Mouse (Mus musculus) heart, postnatal 0 days (tissue): ENCODE data around the gene Inka1. TPM values are rescaled to one million over a fixed set of nuclear protein-coding genes. Genes with fewer than 3 reads are reported as not detected.

Experiments
- ATAC-seq: fragments of 200-750 bp; cut with Nextera tagmentation; 2 replicates; pipeline ENCODE4 v1.8.0; 2017; ENCODE audit warnings: low read depth, moderate number of reproducible peaks, moderate library complexity; ENCODE audit not compliant: insufficient read depth
- DNase-seq: peaks from one replicate; pipeline ENCODE4 v3.0.0-alpha.2; 2016; ENCODE audit warnings: low spot score
- H3K27ac ChIP-seq: fragments of 300-500 bp; sonication (generic); 2 replicates; pipeline ENCODE4 v1.5.1; 2014; ENCODE audit warnings: low read depth, mild to moderate bottlenecking
- H3K27me3 ChIP-seq: fragments of 300-500 bp; sonication (generic); 2 replicates; pipeline ENCODE4 v1.6.1; 2014; ENCODE audit warnings: low read length, mixed read lengths; ENCODE audit not compliant: control insufficient read depth, insufficient read depth
- H3K36me3 ChIP-seq: fragments of 300-500 bp; sonication (generic); replicated peaks from 2 replicates; pipeline ENCODE4 v1.6.1; 2014; ENCODE audit warnings: low read length, mixed read lengths; ENCODE audit not compliant: control insufficient read depth, insufficient read depth
- H3K4me1 ChIP-seq: fragments of 300-500 bp; sonication (generic); 2 replicates; pipeline ENCODE4 v1.6.1; 2014; ENCODE audit warnings: antibody characterized with exemption; ENCODE audit not compliant: control insufficient read depth, insufficient read depth
- H3K4me2 ChIP-seq: fragments of 300-500 bp; sonication (generic); 2 replicates; pipeline ENCODE4 v1.6.1; 2014; ENCODE audit warnings: low read depth, mild to moderate bottlenecking, low read length, moderate library complexity
- H3K4me3 ChIP-seq: fragments of 300-500 bp; sonication (generic); 2 replicates; pipeline ENCODE4 v1.5.1; 2014; ENCODE audit warnings: low read depth, low read length
- H3K9ac ChIP-seq: fragments of 300-500 bp; sonication (generic); replicated peaks from 2 replicates; pipeline ENCODE4 v1.6.1; 2014; ENCODE audit warnings: low read depth, low read length, mixed read lengths
- H3K9me3 ChIP-seq: fragments of 300-500 bp; sonication (generic); replicated peaks from 2 replicates; pipeline ENCODE4 v1.6.1; 2016; ENCODE audit warnings: low read length; ENCODE audit not compliant: control insufficient read depth
- CTCF ChIP-seq: IDR thresholded peaks from 2 replicates; pipeline ENCODE4 v1.5.1; 2016; ENCODE audit warnings: antibody characterized with exemption, control low read depth, low read depth
- EP300 ChIP-seq: IDR thresholded peaks from 2 replicates; pipeline ENCODE4 v1.6.1; 2016; ENCODE audit warnings: antibody characterized with exemption, low read depth
- WGBS: fragments of 180-500 bp; shearing (Covaris S2); extraction: QIAGEN DNeasy Blood & Tissue Kit; methylation state at CpG from one replicate; pipeline ENCODE4 v1.1.7; 2014; 5-methylcytosine and 5-hydroxymethylcytosine counted together
- polyA plus RNA-seq: library from polyadenylated mRNA; unstranded; fragments of >200 nt; fragmentation: Nextera tagmentation; extraction: Ambion mirVana; gene quantifications from 2 replicates; pipeline ENCODE4 v1.2.1, GENCODE M21; 2015
- total RNA-seq: library from RNA; depleted of rRNA; stranded (reverse); fragments of >200 nt; gene quantifications from 2 replicates; pipeline ENCODE4 v1.2.3, GENCODE M21; 2014; ENCODE audit warnings: low replicate concordance

Gene Inka1
- total and polyA plus RNA-seq, 2 experiments from 2014 or later, result 34.3 to 37.0 TPM

GRCm38 (mm10) chr9:107993013-107993412 lies 7.3 kb upstream of the Inka1 start:
- 89% methylated on average over 11 of the region's 11 CpGs for WGBS
- H3K4me1 ChIP-seq, result no peaks in the 10 kb centered on the region
- TF ChIP-seq CTCF (no peak), EP300 (no peak)
- no peaks in the 10 kb centered on the region for H3K36me3 ChIP-seq
- DNase-seq (no peak), ATAC-seq (no peak)
- H3K9ac ChIP-seq, result no peak overlapping the region
- no peak overlapping the region for H3K4me2 ChIP-seq
- no peaks in the 10 kb centered on the region for H3K9me3 ChIP-seq
- no peaks in the 10 kb centered on the region for H3K27me3 ChIP-seq
- no peak overlapping the region for H3K27ac ChIP-seq
- H3K4me3 ChIP-seq, result no peak overlapping the region

GRCm38 (mm10) chr9:107992197-107992596 lies 6.5 kb upstream of the Inka1 start, which contains the start of gene Cdhr4:
Cdhr4 (plus strand) TSS chr9:107992497.
- WGBS, result 64% methylated on average over 2 of the region's 2 CpGs
- no peak for TF ChIP-seq EP300
- no peak for TF ChIP-seq CTCF
- H3K36me3 ChIP-seq, result no peaks in the 10 kb centered on the region
- no peaks in the 10 kb centered on the region for H3K9me3 ChIP-seq
- no peak within 1 kb of the TSS for H3K9ac ChIP-seq
- no peak within 1 kb of the TSS for H3K4me3 ChIP-seq
- no peak within 1 kb of the TSS for H3K4me2 ChIP-seq
- ATAC-seq (no peak), DNase-seq (no peak)
- H3K27me3 ChIP-seq, result no peaks in the 10 kb centered on the region
- H3K27ac ChIP-seq, result no peak within 1 kb of the TSS
- H3K4me1 ChIP-seq, result no peaks in the 10 kb centered on the region

GRCm38 (mm10) chr9:107987950-107988349 lies 2.3 kb upstream of the Inka1 start:
- Histone ChIP-seq H3K9ac (no peak overlapping the region), H3K4me3 (no peak overlapping the region), H3K4me1 (peaks cover 12% of the 10 kb centered on the region), H3K36me3 (no peaks in the 10 kb centered on the region), H3K4me2 (no peak overlapping the region), H3K27me3 (no peaks in the 10 kb centered on the region), H3K9me3 (no peaks in the 10 kb centered on the region), H3K27ac (no peak overlapping the region)
- ATAC-seq (no peak), DNase-seq (no peak)
- 61% methylated on average over 3 of the region's 3 CpGs for WGBS
- TF ChIP-seq CTCF, result no peak
- no peak for TF ChIP-seq EP300

GRCm38 (mm10) chr9:107986376-107986775 lies 697 bp upstream of the Inka1 start:
- peak overlapping the region; percentile 80 for H3K4me3 ChIP-seq
- no peak overlapping the region; the same call in 1 of the 2 replicates for H3K9ac ChIP-seq
- 3% methylated on average over 18 of the region's 18 CpGs for WGBS
- peak; percentile 22 for ATAC-seq
- peak overlapping the region; percentile 84 for H3K4me2 ChIP-seq
- H3K4me1 ChIP-seq, result peaks cover 26% of the 10 kb centered on the region
- no peaks in the 10 kb centered on the region for H3K9me3 ChIP-seq
- TF ChIP-seq CTCF, result peak; percentile 84
- no peak for TF ChIP-seq EP300
- no peaks in the 10 kb centered on the region for H3K36me3 ChIP-seq
- peak overlapping the region; percentile 98; the same call in 1 of the 2 replicates for H3K27ac ChIP-seq
- peak; percentile 70 for DNase-seq
- no peaks in the 10 kb centered on the region for H3K27me3 ChIP-seq

GRCm38 (mm10) chr9:107984754-107985055 lies 974 bp downstream of the Inka1 start:
- DNase-seq, result no peak
- 48% methylated on average over 9 of the region's 9 CpGs for WGBS
- H3K4me1 ChIP-seq, result peaks cover 26% of the 10 kb centered on the region

GRCm38 (mm10) chr9:107984052-107984753 lies 1.5 kb downstream of the Inka1 start:
- Histone ChIP-seq H3K9ac (peak overlapping the region; percentile 77), H3K27me3 (no peaks in the 10 kb centered on the region), H3K4me1 (peaks cover 26% of the 10 kb centered on the region), H3K36me3 (peaks cover 9% of the 10 kb centered on the region), H3K4me2 (peak overlapping the region; percentile 84), H3K4me3 (peak overlapping the region; percentile 80), H3K9me3 (no peaks in the 10 kb centered on the region), H3K27ac (peak overlapping the region; percentile 98)
- no peak for ATAC-seq
- no peak for DNase-seq
- 49% methylated on average over 19 of the region's 19 CpGs for WGBS
- no peak for TF ChIP-seq CTCF
- TF ChIP-seq EP300, result no peak

More at GRCm38 (mm10) chr9:107984754-107985055, 974 bp downstream of the Inka1 start:
- H3K27ac ChIP-seq, result peak overlapping the region; percentile 98
- H3K9me3 ChIP-seq, result no peaks in the 10 kb centered on the region
- H3K4me2 ChIP-seq, result peak overlapping the region; percentile 84
- peaks cover 4% of the 10 kb centered on the region for H3K36me3 ChIP-seq
- ATAC-seq, result no peak
- H3K9ac ChIP-seq, result peak overlapping the region; percentile 77
- no peaks in the 10 kb centered on the region for H3K27me3 ChIP-seq
- peak overlapping the region; percentile 80 for H3K4me3 ChIP-seq
- no peak for TF ChIP-seq EP300
- no peak for TF ChIP-seq CTCF
